Mouse (Mus musculus): ENCODE measurements around the gene Klhl40. TPM values are rescaled to one million over a fixed set of nuclear protein-coding genes. Genes with fewer than 3 reads are reported as not detected.

Klhl40 gene
- not detected for polyA plus RNA-seq (2017; shearing (Covaris generic))

GRCm38 (mm10) chr9:121777484-121778065 lies at the start of gene Klhl40:
TSS of gene Klhl40 (plus strand) at chr9:121777607.
- ATAC-seq: no peak

- ATAC-seq: no peak
These were observed 36.9 kb upstream of the Klhl40 start for GRCm38 (mm10) chr9:121740490-121740889.

GRCm38 (mm10) chr9:121741168-121741567 lies 36.2 kb upstream of the Klhl40 start:
- peak; percentile 75 for ATAC-seq

- no peak for ATAC-seq
These were observed 33.4 kb upstream of the Klhl40 start for GRCm38 (mm10) chr9:121744051-121744450.

- ATAC-seq: no peak
These were observed 24.6 kb upstream of the Klhl40 start for GRCm38 (mm10) chr9:121752774-121753173.

- no peak for ATAC-seq
These were observed 22.8 kb upstream of the Klhl40 start for GRCm38 (mm10) chr9:121754624-121755023.

- ATAC-seq: no peak
These were observed 20.6 kb upstream of the Klhl40 start for GRCm38 (mm10) chr9:121756785-121757184.

- peak; percentile 58 for ATAC-seq
These were observed 20.0 kb upstream of the Klhl40 start for GRCm38 (mm10) chr9:121757432-121757831.

- no peak for ATAC-seq
These were observed 19.3 kb upstream of the Klhl40 start for GRCm38 (mm10) chr9:121757835-121758814.

- peak; percentile 23 for ATAC-seq
These were observed 18.0 kb upstream of the Klhl40 start, which contains the start of gene Zfp651 for GRCm38 (mm10) chr9:121759091-121760081. TSS of gene Zfp651 (plus strand) at chr9:121759330.

GRCm38 (mm10) chr9:121760271-121761090 lies 16.9 kb upstream of the Klhl40 start:
- no peak for ATAC-seq

GRCm38 (mm10) chr9:121761091-121761665 lies 16.2 kb upstream of the Klhl40 start:
- ATAC-seq: no peak

- ATAC-seq: no peak
These were observed 15.6 kb upstream of the Klhl40 start for GRCm38 (mm10) chr9:121761787-121762186.

GRCm38 (mm10) chr9:121762248-121762647 lies 15.2 kb upstream of the Klhl40 start:
- no peak for ATAC-seq

- no peak for ATAC-seq
These were observed 14.6 kb upstream of the Klhl40 start for GRCm38 (mm10) chr9:121762761-121763160.

GRCm38 (mm10) chr9:121763716-121764115 lies 13.7 kb upstream of the Klhl40 start:
- no peak for ATAC-seq

GRCm38 (mm10) chr9:121765166-121765855 lies 12.1 kb upstream of the Klhl40 start:
- no peak for ATAC-seq

GRCm38 (mm10) chr9:121772412-121772811 lies 5.0 kb upstream of the Klhl40 start:
- ATAC-seq: no peak

- no peak for ATAC-seq
These were observed 1.5 kb upstream of the Klhl40 start for GRCm38 (mm10) chr9:121775951-121776350.

- ATAC-seq: no peak
These were observed 896 bp upstream of the Klhl40 start for GRCm38 (mm10) chr9:121776511-121776910.
